8 mouse cellular contexts compared by ENCODE assay signal in genomic region chr11:79961346-79962124, GRCm38 (mm10). TPM values are rescaled to one million over a fixed set of nuclear protein-coding genes. Genes with fewer than 3 reads are reported as not detected.
DNase-seq lines count a peak whose midpoint lies in the region; ATAC-seq and TF ChIP-seq lines count a peak whose summit lies in the region.

No protein-coding gene starts in this region.

- no peak for DNase-seq in lung, adult 2 months
- DNase-seq in lung, adult 18-20 months = no peak
- DNase-seq in c-Kit-positive CD71-positive TER-119-positive erythroid progenitor cells, embryonic 14.5 days (ENCODE audit: low spot score) = peak; percentile 29
- DNase-seq in liver, embryonic 13.5 days = peak; percentile 14
- peak; percentile 22 for DNase-seq in thymus, postnatal 0 days (ENCODE audit: low spot score)
- no peak for DNase-seq in layer of hippocampus, postnatal 14 days (ENCODE audit: low spot score in 2 of 2)
- no peak for DNase-seq in gastrocnemius, postnatal 25 days

- no peaks in the 10 kb centered on the region for H3K9me3 ChIP-seq in hindbrain, embryonic 12.5 days (replicated peaks)
- no peaks in the 10 kb centered on the region for H3K9me3 ChIP-seq in liver, embryonic 13.5 days (replicated peaks)

- 0 out of 2 replicates have a peak overlapping the region, but pooled peaks have one; percentile 25 for H3K27ac ChIP-seq in hindbrain, embryonic 12.5 days
- peak overlapping the region; percentile 87 for H3K27ac ChIP-seq in liver, embryonic 13.5 days

- peak overlapping the region; percentile 83 for H3K4me3 ChIP-seq in lung, adult 2 months (replicated peaks; ENCODE audit: extremely low read depth, low read depth, low read length)
- H3K4me3 ChIP-seq in hindbrain, embryonic 12.5 days = peak overlapping the region; percentile 53
- H3K4me3 ChIP-seq in liver, embryonic 13.5 days (replicated peaks) = peak overlapping the region; percentile 73

- H3K36me3 ChIP-seq in hindbrain, embryonic 12.5 days = peaks cover 30% of the 10 kb centered on the region
- peaks cover 34% of the 10 kb centered on the region for H3K36me3 ChIP-seq in liver, embryonic 13.5 days

- peak overlapping the region; percentile 66 for H3K4me2 ChIP-seq in hindbrain, embryonic 12.5 days (replicated peaks)
- H3K4me2 ChIP-seq in liver, embryonic 13.5 days = peak overlapping the region; percentile 76

- H3K27me3 ChIP-seq in hindbrain, embryonic 12.5 days = peaks cover 7% of the 10 kb centered on the region; the same call in 1 of the 2 replicates
- no peaks in the 10 kb centered on the region for H3K27me3 ChIP-seq in liver, embryonic 13.5 days

- peak; percentile 53 for ATAC-seq in hindbrain, embryonic 12.5 days (ENCODE audit: low FRiP score)
- ATAC-seq in liver, embryonic 13.5 days (ENCODE audit: low read depth) = peak; percentile 34

- 7% methylated on average over 27 of the region's 27 CpGs for WGBS in lung, adult 2 months
- 7% methylated on average over 27 of the region's 27 CpGs for WGBS in hindbrain, embryonic 12.5 days
- 5% methylated on average over 27 of the region's 27 CpGs for whole genome bisulfite sequencing in liver, embryonic 13.5 days (ENCODE audit: insufficient replicate concordance)

- no peak for TF ChIP-seq CTCF in lung, adult 2 months (IDR thresholded peaks at IDR 0.05; ENCODE audit: insufficient read depth, low read length)

- TF ChIP-seq POLR2A in lung, adult 2 months (IDR thresholded peaks at IDR 0.05; ENCODE audit: borderline replicate concordance, extremely low read depth, low read depth, low read length) = no peak

- peak overlapping the region; percentile 57 for H3K9ac ChIP-seq in hindbrain, embryonic 12.5 days
- H3K9ac ChIP-seq in liver, embryonic 13.5 days = peak overlapping the region; percentile 82

- no peaks in the 10 kb centered on the region for H3K4me1 ChIP-seq in lung, adult 2 months (ENCODE audit: control insufficient read depth, insufficient read depth, low read length)
- H3K4me1 ChIP-seq in hindbrain, embryonic 12.5 days = peaks cover 8% of the 10 kb centered on the region
- H3K4me1 ChIP-seq in liver, embryonic 13.5 days (replicated peaks) = peaks cover 17% of the 10 kb centered on the region

RNA-seq across cellular contexts. Expression of gene Utp6, which starts 0.7 kb away (rescaled TPM):
- polyA plus RNA-seq in lung, adult 2 months (2012; rRNA removed) = 3.8 and 6.9 TPM in 2 replicates
- 50.6 and 66.1 TPM in 2 replicates for polyA plus RNA-seq in hindbrain, embryonic 12.5 days (2016; fragmentation: Nextera tagmentation; extraction: Ambion mirVana)
- polyA plus RNA-seq in liver, embryonic 13.5 days (2015; fragmentation: Nextera tagmentation; extraction: Ambion mirVana) = 30.0 and 42.6 TPM in 2 replicates
- polyA plus RNA-seq in thymus, postnatal 0 days (2015; fragmentation: Nextera tagmentation; extraction: Ambion mirVana) = 58.3 and 60.7 TPM in 2 replicates
- total RNA-seq in layer of hippocampus, postnatal 14 days (2021) = 10 to 100 TPM; 35.9 to 36.3 TPM
- 10 to 100 TPM; 24.6 to 26.0 TPM for total RNA-seq in gastrocnemius, postnatal 25 days (2021)

RNA-seq across cellular contexts. Expression of gene Suz12, which starts 31.4 kb away (rescaled TPM):
- 3.3 and 5.1 TPM in 2 replicates for polyA plus RNA-seq in lung, adult 2 months (2012; rRNA removed)
- polyA plus RNA-seq in hindbrain, embryonic 12.5 days (2016; fragmentation: Nextera tagmentation; extraction: Ambion mirVana) = 26.3 and 26.4 TPM in 2 replicates
- polyA plus RNA-seq in liver, embryonic 13.5 days (2015; fragmentation: Nextera tagmentation; extraction: Ambion mirVana) = 16.4 and 20.4 TPM in 2 replicates
- polyA plus RNA-seq in thymus, postnatal 0 days (2015; fragmentation: Nextera tagmentation; extraction: Ambion mirVana) = 33.4 and 44.3 TPM in 2 replicates
- 10 to 100 TPM; 31.4 to 34.5 TPM for total RNA-seq in layer of hippocampus, postnatal 14 days (2021)
- total RNA-seq in gastrocnemius, postnatal 25 days (2021) = 10 to 100 TPM; 16.9 to 17.6 TPM

Comparison
In these comparisons a context has a peak if more than half of its experiments do, and no peak if none do; other contexts are left out.
1. DNase-seq: peak in c-Kit-positive CD71-positive TER-119-positive erythroid progenitor cells, embryonic 14.5 days (single experiment), liver, embryonic 13.5 days (single experiment) and thymus, postnatal 0 days (single experiment); none in lung, adult 2 months (single experiment), lung, adult 18-20 months (0 of 2), layer of hippocampus, postnatal 14 days (0 of 2) and gastrocnemius, postnatal 25 days (single experiment).
2. Peak in every context shown above with its lines, with median percentiles within 50 percentile points of each other: H3K4me3 ChIP-seq.